Mouse (Mus musculus): ENCODE data around the gene Hp1bp3. TPM values are rescaled to one million over a fixed set of nuclear protein-coding genes. Genes with fewer than 3 reads are reported as not detected.

The Hp1bp3 gene
- total and polyA plus RNA-seq, 3 experiments: 61.9 to 78.2 (median 66.9) TPM

DNA sequence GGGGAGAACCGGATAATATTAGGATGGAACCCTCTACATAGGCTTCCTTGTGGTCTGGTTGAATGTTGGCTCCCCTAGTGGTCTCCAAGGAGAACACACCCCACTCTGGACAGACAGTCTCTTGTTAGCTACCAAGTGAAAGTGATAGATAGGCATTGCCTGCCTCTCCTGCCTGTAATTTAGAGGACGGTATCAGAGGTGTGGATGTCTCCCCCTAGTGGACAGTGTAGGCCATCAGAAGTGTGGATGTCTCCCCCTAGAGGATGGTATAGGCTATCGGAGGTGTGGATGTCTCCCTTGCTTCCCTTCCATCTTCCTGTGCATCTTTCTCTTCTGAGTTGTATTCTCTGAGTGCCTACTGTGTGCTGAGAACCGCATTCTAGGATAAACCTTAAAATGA is 66.7 kb downstream of the Hp1bp3 start:
- in situ Hi-C loops (cut with MboI; ENCODE audit: low pct_ligation_motif_present, low pct_unique_long_range_greater_than_20kb, low sequenced_read_pairs) (no loop called here), dilution Hi-C loops (cut with MboI; ENCODE audit: extremely low pct_ligation_motif_present, extremely low pct_unique_long_range_greater_than_20kb, low sequenced_read_pairs) (no loop called here)
- no peak overlapping the region for H3K27ac ChIP-seq (ENCODE audit: insufficient read depth, low read depth)
- no peak overlapping the region for H3K4me2 ChIP-seq (ENCODE audit: insufficient read depth, low read depth, poor library complexity, severe bottlenecking)
- no peak overlapping the region for H3K9ac ChIP-seq (ENCODE audit: insufficient read depth, low read depth)
- H3K9me3 ChIP-seq (replicated peaks; ENCODE audit: low read length): peaks cover 6% of the 10 kb centered on the region
- peaks cover 0 to 17% of the 10 kb centered on the region in 2 experiments; a peak in 2 of 4 replicates for H3K4me1 ChIP-seq (ENCODE audit: control insufficient read depth in 1 of 2, insufficient read depth in 2 of 2)
- no peak overlapping the region for H3K4me3 ChIP-seq (replicated peaks in 1 of 3; ENCODE audit: low read depth in 2 of 3, low read length in 2 of 3, poor library complexity in 1 of 3)
- TF ChIP-seq MEF2A (IDR thresholded peaks at IDR 0.05; ENCODE audit: borderline replicate concordance, low read depth, low read length) (peak; percentile 13; the same call in 1 of the 2 replicates), BHLHE40 (IDR thresholded peaks at IDR 0.05; ENCODE audit: low read depth, low read length) (no peak), EP300 (IDR thresholded peaks at IDR 0.05; ENCODE audit: low read length) (no peak), CTCF (conservative IDR thresholded peaks at IDR 0.05 in 1 of 2, IDR thresholded peaks at IDR 0.05 in 1 of 2; ENCODE audit: low read depth in 2 of 2, low read length in 2 of 2) (peak; percentile 100), USF2 (conservative IDR thresholded peaks at IDR 0.05; ENCODE audit: low read depth, low read length) (no peak), RAD21 (IDR thresholded peaks at IDR 0.05; ENCODE audit: low read depth, low read length) (peak; percentile 70), JUN (IDR thresholded peaks at IDR 0.05; ENCODE audit: insufficient read depth, low read depth, low read length) (no peak), ZMIZ1 (IDR thresholded peaks at IDR 0.05; ENCODE audit: low read depth, low read length) (no peak), MYC (IDR thresholded peaks at IDR 0.05; ENCODE audit: low read depth, low read length) (peak; percentile 82), IRF4 (IDR thresholded peaks at IDR 0.05; ENCODE audit: low read depth, low read length) (no peak), ZKSCAN1 (IDR thresholded peaks at IDR 0.05; ENCODE audit: borderline replicate concordance, low read depth, low read length) (peak; percentile 54), ZC3H11A (IDR thresholded peaks at IDR 0.05; ENCODE audit: low read depth, low read length) (peak; percentile 26; the same call in 1 of the 2 replicates), CHD2 (IDR thresholded peaks at IDR 0.05; ENCODE audit: low read length) (no peak), TCF12 (IDR thresholded peaks at IDR 0.05; ENCODE audit: low read depth, low read length) (no peak), NELFE (IDR thresholded peaks at IDR 0.05; ENCODE audit: low read depth, low read length) (peak; percentile 95; the same call in 1 of the 2 replicates), JUND (conservative IDR thresholded peaks at IDR 0.05; ENCODE audit: low read depth, low read length) (0 out of 2 replicates have a peak, but pooled peaks have one; percentile 66), ZNF384 (IDR thresholded peaks at IDR 0.05; ENCODE audit: low read depth, low read length) (peak; percentile 42; the same call in 1 of the 2 replicates), MXI1 (IDR thresholded peaks at IDR 0.05; ENCODE audit: low read depth, low read length) (no peak), ETS1 (conservative IDR thresholded peaks at IDR 0.05; ENCODE audit: low read depth, low read length) (no peak), SMC3 (IDR thresholded peaks at IDR 0.05; ENCODE audit: low read depth, low read length) (peak; percentile 95), RCOR1 (conservative IDR thresholded peaks at IDR 0.05; ENCODE audit: low read depth, low read length) (no peak), MAX (IDR thresholded peaks at IDR 0.05; ENCODE audit: low read length) (0 out of 2 replicates have a peak, but pooled peaks have one; percentile 19), HCFC1 (IDR thresholded peaks at IDR 0.05; ENCODE audit: low read depth, low read length) (peak; percentile 40; the same call in 1 of the 2 replicates), PAX5 (IDR thresholded peaks at IDR 0.05; ENCODE audit: low read length) (no peak), GABPA (IDR thresholded peaks at IDR 0.05; ENCODE audit: insufficient replicate concordance, low read depth, low read length) (no peak), CHD1 (IDR thresholded peaks at IDR 0.05; ENCODE audit: low read depth, low read length) (no peak)
- DNase-seq (ENCODE audit: extremely low read depth): peak; percentile 95
- peaks cover 20% of the 10 kb centered on the region for H3K27me3 ChIP-seq (replicated peaks)
- no peaks in the 10 kb centered on the region for H3K79me2 ChIP-seq (replicated peaks; ENCODE audit: control insufficient read depth, extremely low read depth, insufficient read depth, poor library complexity, severe bottlenecking)
- no peaks in the 10 kb centered on the region for H3K36me3 ChIP-seq (replicated peaks in 1 of 2; ENCODE audit: control insufficient read depth in 1 of 2, insufficient read depth in 1 of 2, low read length in 1 of 2)
